Mouse (Mus musculus): ENCODE data around the gene Rpl29. TPM values are rescaled to one million over a fixed set of nuclear protein-coding genes. Genes with fewer than 3 reads are reported as not detected.
A peak's percentile ranks its signal among the peaks of the same experiment; 100 is the strongest.

The Rpl29 gene
- total RNA-seq, 4 experiments from 2014 or later: 250 to 295 (median 266) TPM

DNA sequence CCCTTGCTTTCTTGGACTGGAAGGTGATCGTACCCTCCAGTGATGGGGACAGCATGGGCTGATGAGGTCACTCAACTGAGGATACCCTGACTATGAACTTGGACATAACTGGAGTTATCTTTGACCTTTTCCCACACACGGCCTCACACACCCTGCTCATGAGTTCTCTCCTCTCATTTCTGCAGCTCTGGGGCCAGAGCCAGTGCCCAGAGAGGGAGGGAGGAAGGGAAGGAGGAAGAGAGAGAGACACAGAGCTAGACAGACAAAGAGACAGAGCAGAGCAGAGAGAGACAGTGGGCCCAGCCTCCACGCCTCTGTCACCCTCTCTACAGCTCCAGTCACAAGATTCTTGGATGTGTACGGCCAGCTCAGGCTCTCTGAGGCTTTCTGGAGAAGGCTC is 43.1 kb downstream of the Rpl29 start:
- peak; percentile 8 to 20 for DNase-seq (ENCODE audit: low spot score in 2 of 2)

DNA sequence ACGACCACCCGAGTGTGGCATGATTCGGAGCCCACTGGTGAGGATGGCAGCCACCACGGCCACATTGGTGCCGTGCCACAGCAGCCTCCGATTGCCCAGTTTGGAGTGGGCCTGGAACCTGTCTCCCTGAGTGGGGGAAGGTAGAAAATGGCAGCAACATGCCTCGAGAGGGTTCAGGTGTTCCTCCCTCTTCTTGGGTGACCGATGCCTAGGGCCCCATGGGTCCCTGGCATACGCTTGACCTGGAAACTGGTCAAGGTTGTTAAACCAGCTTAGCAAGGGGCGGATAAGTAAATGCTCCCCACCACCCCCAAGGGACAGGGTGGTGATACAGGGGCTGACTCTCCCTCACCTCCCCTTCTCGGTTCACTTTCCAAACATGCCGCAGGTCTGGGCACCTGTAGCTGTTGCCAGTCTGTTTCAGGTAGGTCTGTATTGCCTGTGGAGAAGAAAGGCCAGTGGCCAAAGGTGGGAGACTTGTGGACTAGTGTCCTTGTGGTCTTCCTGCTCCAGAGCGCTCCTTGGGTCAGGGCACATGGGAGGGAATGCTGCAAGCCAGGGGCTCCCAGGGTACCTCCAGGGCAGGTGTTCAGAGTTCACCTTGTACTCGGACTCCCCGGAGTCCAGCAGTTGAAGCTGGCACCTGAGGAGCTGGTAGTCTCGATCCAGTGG is 44.0 kb downstream of the Rpl29 start:
- peak; percentile 3 to 27 for DNase-seq (ENCODE audit: low spot score in 2 of 2)

- DNase-seq (ENCODE audit: low spot score in 2 of 2): peak in 1 of 2 experiments; percentile 25
These were observed 44.5 kb downstream of the Rpl29 start for GRCm38 (mm10) chr9:106473753-106474105.

GRCm38 (mm10) chr9:106474456-106474855 is 45.2 kb downstream of the Rpl29 start:
- DNase-seq (ENCODE audit: low spot score in 2 of 2): peak; percentile 49 to 60

GRCm38 (mm10) chr9:106475046-106475445 is 45.8 kb downstream of the Rpl29 start:
- peak in 1 of 2 experiments; percentile 13 for DNase-seq (ENCODE audit: low spot score in 2 of 2)

GRCm38 (mm10) chr9:106475663-106476001 is 46.4 kb downstream of the Rpl29 start, which contains the start of gene Rrp9:
Gene Rrp9, plus strand, starts transcription at chr9:106475963.
- DNase-seq (ENCODE audit: low spot score in 2 of 2): peak in 1 of 2 experiments; percentile 3

DNA sequence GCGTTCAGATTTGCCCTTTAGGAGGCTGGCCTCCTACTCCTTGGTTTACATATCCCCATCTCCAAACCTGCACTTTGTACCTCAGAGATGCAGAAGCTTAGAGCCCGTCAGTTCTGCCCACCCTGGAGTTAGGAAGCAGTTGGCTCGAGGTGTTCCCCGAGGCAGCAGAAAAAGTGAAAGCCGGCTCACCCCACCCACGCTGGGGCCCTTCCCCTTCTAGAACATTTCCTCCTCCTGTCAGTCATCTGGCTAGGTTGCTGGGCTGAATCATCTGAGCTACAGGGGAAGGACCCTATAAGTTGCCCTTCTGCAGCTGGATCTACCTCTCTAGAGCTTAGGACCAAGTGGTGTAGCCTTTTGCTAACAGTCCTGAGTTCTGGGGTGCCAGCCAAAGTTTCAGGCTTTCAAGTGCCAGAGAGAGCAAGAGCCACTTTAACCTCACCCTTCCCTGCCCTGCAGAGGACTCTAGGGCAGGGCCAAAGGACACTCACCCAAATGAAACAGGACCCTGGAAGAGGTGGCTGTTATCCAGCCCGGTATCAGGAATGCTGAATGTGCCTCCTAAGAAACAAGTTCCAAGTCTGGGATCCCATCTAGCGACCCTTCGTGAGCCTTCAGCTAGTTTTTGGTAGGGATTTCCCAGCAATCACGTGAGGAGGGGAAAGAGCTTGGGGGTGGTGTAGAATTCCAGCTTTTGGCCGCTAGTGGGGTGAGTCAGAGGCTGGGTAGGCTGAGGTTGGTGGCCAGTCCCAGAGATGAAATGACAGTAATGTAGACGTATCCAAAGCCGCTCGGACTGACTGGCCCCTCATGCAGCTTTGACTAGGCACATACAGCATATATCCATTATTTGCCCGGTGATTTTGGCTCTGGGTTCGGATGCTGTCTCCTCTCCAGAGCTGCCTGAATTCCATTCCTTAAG is 47.0 kb downstream of the Rpl29 start:
- DNase-seq (ENCODE audit: low spot score in 2 of 2): peak; percentile 21 to 32

DNA sequence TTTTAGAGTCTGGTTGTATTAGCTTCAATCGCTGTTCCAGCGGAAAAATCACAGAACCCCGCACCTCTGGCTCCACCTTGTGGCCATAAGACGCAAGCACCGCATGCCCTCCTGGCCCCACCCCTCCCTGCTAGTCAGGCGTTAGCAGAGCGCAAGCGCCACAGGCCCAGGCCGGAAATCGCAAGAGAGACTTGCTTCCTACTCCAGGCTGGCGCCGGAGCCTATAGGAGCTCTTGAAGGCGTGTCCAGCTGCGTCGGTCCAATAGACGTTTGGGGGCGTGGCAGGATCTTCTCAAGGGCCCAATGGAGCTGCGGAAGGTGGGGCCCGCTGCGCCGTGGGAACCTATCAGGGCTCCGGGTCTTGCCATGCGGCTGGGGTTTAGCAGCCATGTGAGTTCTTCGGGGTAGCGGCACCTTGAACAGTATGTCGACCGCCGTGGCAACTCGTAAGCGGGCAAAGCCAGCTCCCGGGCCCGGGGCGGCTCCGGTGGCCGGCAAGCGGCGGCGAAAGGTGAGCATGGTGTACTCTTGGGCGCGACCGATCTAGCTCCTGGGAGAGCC is 47.8 kb downstream of the Rpl29 start, which contains the start of gene Parp3:
Parp3 (minus strand) TSS at position 26 of the 561 bp plus-strand sequence.
- peak; percentile 100 for DNase-seq (ENCODE audit: low spot score in 2 of 2)

DNA sequence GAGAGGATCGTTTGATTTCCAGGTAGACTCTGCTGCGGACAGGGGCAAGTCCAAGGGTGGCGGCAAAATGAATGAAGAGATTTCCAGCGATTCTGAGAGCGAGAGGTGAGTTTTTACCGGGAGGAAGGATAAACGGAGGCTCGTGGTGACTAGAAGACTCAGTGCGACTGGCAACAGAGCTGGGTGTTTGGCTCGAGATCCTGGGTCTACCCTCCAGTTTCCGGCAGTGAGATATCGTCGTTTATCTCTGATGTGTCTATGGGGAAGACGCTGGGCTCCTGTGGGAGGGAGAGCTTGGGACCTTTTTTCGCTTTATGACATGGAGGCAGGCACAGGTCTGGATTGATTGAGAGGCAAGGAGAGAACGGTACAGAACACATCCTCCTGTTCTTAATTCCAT is 48.4 kb downstream of the Rpl29 start:
- peak in 1 of 2 experiments; percentile 3 for DNase-seq (ENCODE audit: low spot score in 2 of 2)

DNA sequence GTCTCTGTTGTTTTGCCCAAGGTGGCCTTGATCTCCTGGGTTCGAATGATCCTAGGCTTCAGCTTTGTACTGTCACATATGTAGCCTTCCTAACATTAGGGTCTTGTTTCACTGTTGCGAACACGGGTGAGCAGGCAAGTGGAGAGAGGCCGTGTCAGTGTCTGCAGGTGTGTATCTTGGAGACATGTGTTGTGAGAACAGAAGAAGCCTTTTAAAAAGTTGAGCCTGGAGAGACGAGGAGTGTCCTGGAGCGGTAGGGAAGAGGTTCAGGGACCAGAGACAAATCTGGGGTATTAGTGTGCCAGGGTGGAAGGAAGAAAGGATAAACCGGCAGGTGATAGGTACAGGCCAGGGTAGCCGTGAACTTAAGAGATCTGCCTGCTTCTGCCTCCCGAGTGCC is 48.8 kb downstream of the Rpl29 start:
- peak in 1 of 2 experiments; percentile 2 for DNase-seq (ENCODE audit: low spot score in 2 of 2)

GRCm38 (mm10) chr9:106480541-106480940 is 51.3 kb downstream of the Rpl29 start:
- DNase-seq (ENCODE audit: low spot score in 2 of 2): peak in 1 of 2 experiments; percentile 3

DNA sequence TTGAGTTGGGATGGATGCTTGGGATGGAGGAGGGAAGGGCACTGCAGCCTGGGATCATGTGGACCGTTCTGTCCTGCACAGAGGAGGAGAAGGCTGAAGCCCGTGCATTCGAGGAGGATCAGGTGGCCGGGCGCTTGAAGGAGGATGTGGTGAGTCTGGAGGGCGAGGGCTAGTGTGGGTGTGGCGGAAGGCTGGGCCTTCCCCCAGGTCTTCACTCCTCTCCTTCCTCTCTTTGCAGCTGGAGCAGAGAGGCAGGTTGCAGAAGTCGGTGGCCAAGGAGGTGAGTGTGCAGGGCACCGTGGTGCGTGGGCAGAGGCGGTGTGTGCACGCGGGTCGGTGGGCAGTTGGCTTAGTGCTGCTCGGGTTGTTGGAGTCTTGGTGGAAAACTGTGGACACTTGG is 51.8 kb downstream of the Rpl29 start:
- DNase-seq (ENCODE audit: low spot score in 2 of 2): peak in 1 of 2 experiments; percentile 5

Other genes with a start within 250 kb of the Rpl29 start
- gene Ppm1m, start 229.7 kb upstream of the Rpl29 start, total RNA-seq (2022): 10 to 100 TPM; 21.7 to 27.4 (median 23.0) TPM
- 10 to 100 TPM; 53.5 to 61.3 (median 56.8) TPM for gene Twf2, start 226.3 kb upstream of the Rpl29 start, total RNA-seq (2022)
- gene Tlr9, start 206.9 kb upstream of the Rpl29 start, total RNA-seq (2022): 1 to 10 TPM in 3 of 4 experiments, under 1 TPM in 1; 0.94 to 3.2 (median 2.1) TPM
- gene Alas1, start 180.8 kb upstream of the Rpl29 start, total RNA-seq (2022): 100 to 1,000 TPM; 146 to 162 (median 156) TPM
- gene Poc1a, start 148.4 kb upstream of the Rpl29 start, total RNA-seq (2022): 10 to 100 TPM; 14.7 to 17.7 (median 16.2) TPM
- gene Dusp7, start 60.8 kb upstream of the Rpl29 start, total RNA-seq (2022): 10 to 100 TPM; 78.0 to 84.8 (median 80.5) TPM
- 10 to 100 TPM; 14.0 to 21.3 (median 15.0) TPM for gene Acy1, start 8.9 kb downstream of the Rpl29 start, total RNA-seq (2022)
- 10 to 100 TPM; 14.7 to 17.7 (median 17.0) TPM for gene Abhd14b, start 18.0 kb downstream of the Rpl29 start, total RNA-seq (2022)
- gene Abhd14a, start 18.2 kb downstream of the Rpl29 start, total RNA-seq (2022): 10 to 100 TPM; 35.6 to 44.4 (median 40.2) TPM
- gene Pcbp4, start 23.8 kb downstream of the Rpl29 start, total RNA-seq (2022): 100 to 1,000 TPM; 186 to 215 (median 199) TPM
- gene Gpr62, start 36.5 kb downstream of the Rpl29 start, total RNA-seq (2022): 10 to 100 TPM in 3 of 4 experiments, 1 to 10 TPM in 1; 9.4 to 12.4 (median 10.6) TPM
- gene Rrp9, start 46.5 kb downstream of the Rpl29 start, total RNA-seq (2022): 10 to 100 TPM; 32.7 to 42.1 (median 33.2) TPM
- 10 to 100 TPM in 1 of 4 experiments, 1 to 10 TPM in 3; 6.0 to 10.9 (median 7.4) TPM for gene Parp3, start 47.5 kb downstream of the Rpl29 start, total RNA-seq (2022)
- not detected for gene Iqcf1, start 70.5 kb downstream of the Rpl29 start, total RNA-seq (2022)
- gene Iqcf5, start 85.1 kb downstream of the Rpl29 start, total RNA-seq (2022): not detected
- not detected for gene Iqcf3, start 132.2 kb downstream of the Rpl29 start, total RNA-seq (2022)
- not detected for gene Iqcf4, start 141.5 kb downstream of the Rpl29 start, total RNA-seq (2022)
- gene Iqcf6, start 197.1 kb downstream of the Rpl29 start, total RNA-seq (2022): not detected
- 10 to 100 TPM; 56.9 to 66.6 (median 59.3) TPM for gene Grm2, start 226.6 kb downstream of the Rpl29 start, total RNA-seq (2022)

Measured in layer of hippocampus, adult 8-10 months (tissue).